Mouse (Mus musculus): ENCODE results near the gene Smtnl2.

- TF ChIP-seq CTCF (IDR thresholded peaks at IDR 0.05; ENCODE audit: borderline replicate concordance, control insufficient read depth, extremely low read depth, insufficient read depth, low read length, poor library complexity): no peak
- TF ChIP-seq POLR2A (IDR thresholded peaks at IDR 0.05; ENCODE audit: control insufficient read depth, extremely low read depth, insufficient read depth, low read length, poor library complexity): no peak
These were observed 40.7 kb upstream of the Smtnl2 start for GRCm38 (mm10) chr11:72452140-72452665.

Data from thymus, adult 2 months (tissue).